Mouse (Mus musculus) liver, embryonic 14.5 days (tissue): ENCODE measurements around the gene S100pbp.

Experiments
- CTCF ChIP-seq: IDR thresholded peaks from 2 replicates; pipeline ENCODE4 v1.5.1; 2016; ENCODE audit warnings: antibody characterized with exemption, low read depth, control low read depth
- EP300 ChIP-seq: IDR thresholded peaks from 2 replicates; pipeline ENCODE4 v1.6.1; 2016; ENCODE audit warnings: antibody characterized with exemption, low read depth

GRCm38 (mm10) chr4:129161581-129162255, 27.8 kb downstream of the S100pbp start:
- TF ChIP-seq CTCF (no peak), EP300 (no peak)
